Mouse (Mus musculus): ENCODE measurements around the gene Eef2.

The Eef2 gene

GRCm38 (mm10) chr10:81179451-81180342 is 3.3 kb downstream of the Eef2 start:
- peak; percentile 19 for DNase-seq (ENCODE audit: low read depth, low spot score)

- DNase-seq (ENCODE audit: low read depth, low spot score): no peak
These were observed 4.5 kb downstream of the Eef2 start for GRCm38 (mm10) chr10:81180946-81181345.

- peak; percentile 16 for DNase-seq (ENCODE audit: low read depth, low spot score)
These were observed 5.4 kb downstream of the Eef2 start for GRCm38 (mm10) chr10:81181860-81182259.

GRCm38 (mm10) chr10:81182336-81183333 is 6.2 kb downstream of the Eef2 start, which contains the start of gene Dapk3:
TSS of gene Dapk3 (plus strand) at chr10:81183005.
- DNase-seq (ENCODE audit: low read depth, low spot score): peak; percentile 100

GRCm38 (mm10) chr10:81183805-81184204 is 7.4 kb downstream of the Eef2 start, which contains the start of gene 4930442H23Rik:
TSS of gene 4930442H23Rik (minus strand) at chr10:81183849.
- DNase-seq (ENCODE audit: low read depth, low spot score): no peak

- peak; percentile 92 for DNase-seq (ENCODE audit: low read depth, low spot score)
These were observed 8.3 kb downstream of the Eef2 start for GRCm38 (mm10) chr10:81184765-81185164.

- no peak for DNase-seq (ENCODE audit: low read depth, low spot score)
These were observed 10.7 kb downstream of the Eef2 start for GRCm38 (mm10) chr10:81187161-81187560.

GRCm38 (mm10) chr10:81189821-81190220 is 13.4 kb downstream of the Eef2 start:
- no peak for DNase-seq (ENCODE audit: low read depth, low spot score)

GRCm38 (mm10) chr10:81190236-81190911 is 13.9 kb downstream of the Eef2 start:
- peak; percentile 84 for DNase-seq (ENCODE audit: low read depth, low spot score)

- peak; percentile 62 for DNase-seq (ENCODE audit: low read depth, low spot score)
These were observed 14.5 kb downstream of the Eef2 start for GRCm38 (mm10) chr10:81190912-81191321.

- no peak for DNase-seq (ENCODE audit: low read depth, low spot score)
These were observed 15.0 kb downstream of the Eef2 start for GRCm38 (mm10) chr10:81191342-81191982.

- DNase-seq (ENCODE audit: low read depth, low spot score): peak; percentile 89
These were observed 16.0 kb downstream of the Eef2 start for GRCm38 (mm10) chr10:81192270-81192967.

- peak; percentile 59 for DNase-seq (ENCODE audit: low read depth, low spot score)
These were observed 16.6 kb downstream of the Eef2 start for GRCm38 (mm10) chr10:81192968-81193501.

- peak; percentile 16 for DNase-seq (ENCODE audit: low read depth, low spot score)
These were observed 17.8 kb downstream of the Eef2 start for GRCm38 (mm10) chr10:81193991-81194774.

GRCm38 (mm10) chr10:81195300-81195699 is 18.9 kb downstream of the Eef2 start:
- DNase-seq (ENCODE audit: low read depth, low spot score): no peak

GRCm38 (mm10) chr10:81196470-81197065 is 20.1 kb downstream of the Eef2 start:
- DNase-seq (ENCODE audit: low read depth, low spot score): no peak

GRCm38 (mm10) chr10:81197305-81197704 is 20.9 kb downstream of the Eef2 start:
- DNase-seq (ENCODE audit: low read depth, low spot score): no peak

GRCm38 (mm10) chr10:81198230-81198629 is 21.8 kb downstream of the Eef2 start:
- DNase-seq (ENCODE audit: low read depth, low spot score): peak; percentile 72

GRCm38 (mm10) chr10:81198990-81199389 is 22.6 kb downstream of the Eef2 start:
- DNase-seq (ENCODE audit: low read depth, low spot score): no peak
